Mouse (Mus musculus) urinary bladder, postnatal 4 days (tissue): ENCODE results near the gene Nt5c2.

ENCODE experiments used
- DNase-seq, 2 experiments: peaks; one replicate each; pipeline ENCODE4 v3.0.0; 2021 to 2022; ENCODE audit warnings: low spot score in 2 of 2

Nt5c2 gene

GRCm38 (mm10) chr19:47014447-47015381 is at the start of gene Nt5c2, which contains the start of gene Ina:
Gene Nt5c2 (minus strand): TSS chr19:47015153.
Gene Ina (plus strand): TSS chr19:47014698.
- DNase-seq, result peak in 1 of 2 experiments; percentile 25

GRCm38 (mm10) chr19:47057684-47058083 is 42.7 kb upstream of the Nt5c2 start:
- DNase-seq, result no peak

GRCm38 (mm10) chr19:47053471-47053870 is 38.5 kb upstream of the Nt5c2 start:
- no peak for DNase-seq

- DNase-seq, result peak in 1 of 2 experiments; percentile 29
These were observed 38.0 kb upstream of the Nt5c2 start for GRCm38 (mm10) chr19:47052927-47053326.

- DNase-seq, result peak; percentile 69 to 70
These were observed 35.5 kb upstream of the Nt5c2 start, which contains the start of gene Pcgf6 for GRCm38 (mm10) chr19:47050271-47051032. Gene Pcgf6 (minus strand): TSS chr19:47050906.

GRCm38 (mm10) chr19:47049840-47050239 is 34.9 kb upstream of the Nt5c2 start:
- DNase-seq, result peak in 1 of 2 experiments; percentile 44

GRCm38 (mm10) chr19:47049061-47049460 is 34.1 kb upstream of the Nt5c2 start:
- DNase-seq, result peak in 1 of 2 experiments; percentile 10

GRCm38 (mm10) chr19:47047236-47047833 is 32.4 kb upstream of the Nt5c2 start:
- DNase-seq, result peak in 1 of 2 experiments; percentile 50

- peak in 1 of 2 experiments; percentile 0 for DNase-seq
These were observed 31.4 kb upstream of the Nt5c2 start for GRCm38 (mm10) chr19:47046343-47046742.

- DNase-seq, result peak in 1 of 2 experiments; percentile 16
These were observed 28.7 kb upstream of the Nt5c2 start for GRCm38 (mm10) chr19:47043608-47044007.

- DNase-seq, result peak in 1 of 2 experiments; percentile 16
These were observed 25.9 kb upstream of the Nt5c2 start for GRCm38 (mm10) chr19:47040720-47041473.

- DNase-seq, result no peak
These were observed 21.6 kb upstream of the Nt5c2 start for GRCm38 (mm10) chr19:47036596-47036995.

- peak in 1 of 2 experiments; percentile 44 for DNase-seq
These were observed 20.0 kb upstream of the Nt5c2 start for GRCm38 (mm10) chr19:47034916-47035315.

- DNase-seq, result no peak
These were observed 16.8 kb upstream of the Nt5c2 start for GRCm38 (mm10) chr19:47031770-47032169.

- DNase-seq, result no peak
These were observed 14.8 kb upstream of the Nt5c2 start for GRCm38 (mm10) chr19:47029796-47030195.

GRCm38 (mm10) chr19:47026513-47026912 is 11.6 kb upstream of the Nt5c2 start:
- DNase-seq, result no peak

GRCm38 (mm10) chr19:47024954-47025353 is 10.0 kb upstream of the Nt5c2 start:
- DNase-seq, result no peak

- no peak for DNase-seq
These were observed 8.6 kb upstream of the Nt5c2 start for GRCm38 (mm10) chr19:47023546-47023945.

- DNase-seq, result no peak
These were observed 7.8 kb upstream of the Nt5c2 start for GRCm38 (mm10) chr19:47022709-47023108.

GRCm38 (mm10) chr19:47019326-47019725 is 4.4 kb upstream of the Nt5c2 start:
- DNase-seq, result no peak

GRCm38 (mm10) chr19:47018330-47018729 is 3.4 kb upstream of the Nt5c2 start:
- no peak for DNase-seq
